Mouse (Mus musculus) CH12.LX (cell line): ENCODE measurements around the gene Fndc4.

Source experiments
- CHD2 ChIP-seq: IDR thresholded peaks from 2 replicates; pipeline ENCODE4 v1.6.1; 2011; ENCODE audit warnings: low read length, improper control_type of control experiment
- CTCF ChIP-seq, 2 experiments: IDR thresholded peaks in 1 of 2; conservative IDR thresholded peaks in 1 of 2; 2 replicates each; pipeline ENCODE4 v1.5.1; 2011 to 2012; ENCODE audit warnings: low read depth in 2 of 2, low read length in 2 of 2, improper control_type of control experiment in 1 of 2, inconsistent platforms in 1 of 2, mild to moderate bottlenecking in 1 of 2, moderate library complexity in 1 of 2
- ELF1 ChIP-seq: IDR thresholded peaks from 2 replicates; pipeline ENCODE4 v1.6.1; 2014; ENCODE audit warnings: low read depth, mild to moderate bottlenecking, inconsistent platforms, low read length, improper control_type of control experiment
- HCFC1 ChIP-seq: IDR thresholded peaks from 2 replicates; pipeline ENCODE4 v1.6.1; 2012; ENCODE audit warnings: low read depth, mild to moderate bottlenecking, inconsistent platforms, low read length, improper control_type of control experiment
- MAX ChIP-seq: IDR thresholded peaks from 2 replicates; pipeline ENCODE4 v1.6.1; 2011; ENCODE audit warnings: low read length, improper control_type of control experiment
- NRF1 ChIP-seq: IDR thresholded peaks from 2 replicates; pipeline ENCODE4 v1.6.1; 2014; ENCODE audit warnings: low read depth, mild to moderate bottlenecking, inconsistent platforms, low read length, improper control_type of control experiment, moderate library complexity
- POLR2A ChIP-seq: IDR thresholded peaks from 2 replicates; pipeline ENCODE4 v1.6.1; 2011; ENCODE audit warnings: low read depth, mild to moderate bottlenecking, improper control_type of control experiment, low read length
- POLR2AphosphoS2 ChIP-seq: IDR thresholded peaks from 2 replicates; pipeline ENCODE4 v1.6.1; 2011; ENCODE audit warnings: low read depth, low read length, improper control_type of control experiment
- RAD21 ChIP-seq: IDR thresholded peaks from 2 replicates; pipeline ENCODE4 v1.6.1; 2011; ENCODE audit warnings: low read depth, mild to moderate bottlenecking, low read length, improper control_type of control experiment, moderate library complexity
- TBP ChIP-seq: conservative IDR thresholded peaks from 2 replicates; pipeline ENCODE4 v1.6.1; 2011; ENCODE audit warnings: low read depth, low read length, improper control_type of control experiment
- USF1 ChIP-seq: IDR thresholded peaks from 2 replicates; pipeline ENCODE4 v1.6.1; 2014; ENCODE audit warnings: low read depth, mild to moderate bottlenecking, inconsistent platforms, low read length, improper control_type of control experiment

GRCm38 (mm10) chr5:31294964-31295605 lies 795 bp downstream of the Fndc4 start:
- TF ChIP-seq POLR2AphosphoS2 = no peak
- TF ChIP-seq POLR2A = no peak
- TF ChIP-seq HCFC1 = no peak
- TF ChIP-seq NRF1 = no peak
- TF ChIP-seq CTCF (conservative IDR thresholded peaks at IDR 0.05 in 1 of 2, IDR thresholded peaks at IDR 0.05 in 1 of 2; ENCODE audit: low read depth in 2 of 2, low read length in 2 of 2) = no peak
- no peak for TF ChIP-seq MAX
- no peak for TF ChIP-seq TBP
- TF ChIP-seq ELF1 = no peak
- TF ChIP-seq RAD21 = no peak
- no peak for TF ChIP-seq USF1
- no peak for TF ChIP-seq CHD2
